Mouse (Mus musculus): ENCODE measurements around the gene Stum.
"Not testable (repeated sequence)": the region's sequence is repeated elsewhere in the genome, so short reads cannot be mapped to it uniquely, and the experiment has no call there.

Gene Stum

GRCm38 (mm10) chr1:180483399-180484291 lies at the start of gene Stum:
Gene Stum (minus strand): TSS chr1:180483504.
- DNase-seq (ENCODE audit: low spot score): peak; percentile 54

DNA sequence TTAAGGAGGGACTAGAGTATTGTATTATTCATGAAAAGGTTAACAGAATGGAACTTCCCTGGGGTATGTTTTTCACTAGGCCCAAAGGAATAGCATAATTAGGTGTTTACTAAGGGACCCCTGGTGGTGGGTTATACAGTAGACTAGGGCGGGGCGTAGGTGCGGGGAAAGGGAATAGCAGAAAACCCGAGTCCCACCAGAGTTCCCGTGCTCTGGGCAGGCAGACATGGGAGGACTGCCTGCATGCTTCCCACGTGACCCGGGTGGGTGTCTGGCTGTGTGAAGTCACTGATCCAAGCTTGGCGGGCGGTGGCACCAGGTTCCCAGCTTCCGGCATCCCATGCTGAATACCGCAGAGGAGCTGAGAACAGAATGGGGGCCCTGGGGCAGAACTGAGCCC lies 49.4 kb upstream of the Stum start:
- no peak for DNase-seq (ENCODE audit: low spot score)

GRCm38 (mm10) chr1:180530457-180531263 lies 47.4 kb upstream of the Stum start:
- no peak for DNase-seq (ENCODE audit: low spot score)

GRCm38 (mm10) chr1:180529847-180530246 lies 46.5 kb upstream of the Stum start:
- DNase-seq (ENCODE audit: low spot score): no peak

DNA sequence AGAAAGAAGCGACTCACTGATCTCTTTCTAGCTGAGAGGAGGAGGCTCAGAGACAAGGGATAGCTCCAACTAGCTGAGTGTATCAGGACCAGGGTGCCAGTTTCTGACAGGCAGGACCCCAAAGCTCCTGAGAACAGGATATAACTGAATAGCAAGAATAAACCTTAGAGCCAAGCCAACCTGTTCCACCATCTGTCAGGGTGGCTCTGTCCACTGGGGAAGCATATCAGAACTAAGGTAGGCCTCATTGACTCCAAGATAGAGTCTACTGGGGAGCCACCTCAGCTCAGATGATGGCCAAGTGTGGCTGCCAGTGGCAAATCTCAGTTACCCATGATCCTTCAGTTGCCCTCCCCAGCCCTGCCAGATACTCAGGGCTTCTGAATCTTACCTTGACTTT lies 42.0 kb upstream of the Stum start:
- DNase-seq (ENCODE audit: low spot score): no peak

DNA sequence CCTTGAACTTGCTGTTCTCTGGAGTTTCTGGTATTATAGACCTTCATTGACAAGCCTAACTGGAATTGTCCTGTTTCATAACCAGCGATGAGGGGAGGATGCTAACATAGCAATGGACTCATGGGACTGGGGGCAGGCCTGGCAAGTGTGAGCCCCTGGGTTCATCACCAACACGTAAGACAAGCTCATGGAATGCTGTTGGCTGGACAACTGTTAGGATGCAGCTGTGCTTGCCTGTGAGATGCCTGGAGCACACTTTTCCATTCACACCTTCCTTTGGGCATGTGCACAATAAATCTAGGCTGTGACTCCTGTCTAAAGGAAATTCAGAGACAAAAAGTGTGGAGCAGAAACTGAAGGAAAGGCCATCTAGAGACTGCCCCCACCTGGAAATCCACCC lies 40.0 kb upstream of the Stum start:
- no peak for DNase-seq (ENCODE audit: low spot score)

DNA sequence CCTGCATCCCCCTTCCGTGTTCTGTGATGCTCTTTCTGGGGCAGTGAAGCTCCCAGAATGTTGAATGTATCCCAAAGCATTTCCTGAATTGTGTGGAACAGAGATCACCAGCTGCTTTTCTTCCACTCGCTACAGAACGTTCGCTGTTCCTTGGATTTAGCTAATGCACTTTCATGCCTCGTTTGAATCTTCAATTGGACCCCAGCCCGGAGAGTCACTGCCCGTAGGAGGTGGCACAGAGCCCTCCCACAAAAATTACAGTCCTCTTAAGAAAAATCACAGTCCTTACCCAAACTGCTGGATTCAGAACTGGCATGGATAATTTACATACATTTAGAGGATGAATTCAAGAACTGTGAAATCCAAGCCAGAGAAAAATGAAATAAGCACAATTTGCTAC lies 36.9 kb upstream of the Stum start:
- DNase-seq (ENCODE audit: low spot score): no peak

DNA sequence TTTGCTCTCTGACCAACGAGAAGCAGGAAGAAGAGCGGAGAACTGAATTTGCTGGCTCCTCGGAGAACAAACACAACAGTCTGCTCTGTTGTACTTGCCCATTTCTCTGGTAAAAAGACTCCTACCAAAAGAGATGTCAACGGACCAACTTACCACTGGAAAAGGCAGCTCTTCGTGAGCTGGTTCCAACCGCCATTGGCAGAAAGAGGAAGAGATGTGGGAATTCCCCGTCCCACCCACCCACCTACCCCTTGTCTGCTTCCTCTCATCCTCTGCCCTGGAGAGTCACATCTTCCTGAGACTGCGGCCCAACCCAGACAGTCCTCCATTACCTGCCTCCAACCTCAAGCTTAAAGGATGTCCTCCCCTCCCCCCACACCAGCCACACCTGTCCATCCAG lies 36.2 kb upstream of the Stum start:
- no peak for DNase-seq (ENCODE audit: low spot score)

DNA sequence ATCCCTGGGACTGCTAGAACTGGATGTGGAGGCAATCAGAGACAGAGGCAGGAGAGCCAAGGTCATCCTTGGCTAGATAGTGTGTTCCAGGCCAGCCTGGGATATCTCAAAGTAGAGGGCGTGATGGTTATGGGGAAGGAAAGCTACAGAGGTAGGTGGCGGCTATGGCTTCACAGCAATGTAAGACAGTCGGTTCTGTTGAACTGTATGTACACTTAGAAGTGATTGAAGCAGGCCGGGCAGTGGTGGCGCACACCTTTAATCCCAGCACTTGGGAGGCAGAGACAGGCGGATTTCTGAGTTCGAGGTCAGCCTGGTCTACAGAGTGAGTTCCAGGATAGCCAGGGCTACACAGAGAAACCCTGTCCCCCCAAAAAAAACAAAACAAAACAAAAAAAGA lies 35.6 kb upstream of the Stum start:
- DNase-seq (ENCODE audit: low spot score): not testable (repeated sequence)

DNA sequence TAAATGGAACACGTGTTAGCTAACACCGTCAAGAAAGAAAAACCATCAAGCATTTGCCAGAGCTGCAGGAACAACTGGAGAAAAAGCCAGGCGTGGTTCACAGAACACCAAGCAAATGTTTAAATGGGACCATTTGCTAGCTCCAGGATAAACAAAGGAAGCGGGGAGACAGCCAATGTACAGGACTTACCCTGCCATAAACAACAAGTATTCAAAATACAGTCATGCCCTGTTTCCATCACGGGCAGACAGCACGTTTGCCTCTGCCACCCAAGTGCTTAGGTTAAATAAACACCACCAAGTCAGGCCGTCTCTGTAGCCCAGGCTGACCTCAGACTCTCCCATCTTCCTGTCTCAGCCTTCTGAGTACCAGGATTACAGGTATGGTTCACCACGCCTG lies 35.1 kb upstream of the Stum start:
- DNase-seq (ENCODE audit: low spot score): no peak

GRCm38 (mm10) chr1:180517390-180518054 lies 34.2 kb upstream of the Stum start:
- DNase-seq (ENCODE audit: low spot score): no peak

- DNase-seq (ENCODE audit: low spot score): no peak
Measured at GRCm38 (mm10) chr1:180514077-180514476, 30.8 kb upstream of the Stum start.

- DNase-seq (ENCODE audit: low spot score): no peak
Measured at GRCm38 (mm10) chr1:180510879-180511278, 27.6 kb upstream of the Stum start.

DNA sequence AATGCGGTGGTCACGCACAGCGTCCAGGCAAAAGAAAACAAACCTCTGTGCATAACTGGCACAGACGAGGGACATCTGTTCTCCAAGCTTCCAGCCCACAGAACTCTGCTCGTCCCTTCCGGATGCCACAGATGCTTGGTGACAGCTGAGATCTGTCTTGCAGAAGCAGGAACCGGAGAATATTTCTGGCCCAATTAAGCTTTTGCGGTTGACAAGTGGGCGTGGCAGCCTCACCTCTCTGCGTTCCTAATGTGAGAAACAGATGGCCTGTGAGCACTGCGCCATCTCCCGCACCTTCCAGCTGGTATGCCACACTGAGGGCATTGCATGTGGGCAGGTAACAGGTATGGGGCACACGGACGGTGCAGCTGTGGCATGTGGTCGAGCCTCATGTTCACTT lies 27.1 kb upstream of the Stum start:
- no peak for DNase-seq (ENCODE audit: low spot score)

DNA sequence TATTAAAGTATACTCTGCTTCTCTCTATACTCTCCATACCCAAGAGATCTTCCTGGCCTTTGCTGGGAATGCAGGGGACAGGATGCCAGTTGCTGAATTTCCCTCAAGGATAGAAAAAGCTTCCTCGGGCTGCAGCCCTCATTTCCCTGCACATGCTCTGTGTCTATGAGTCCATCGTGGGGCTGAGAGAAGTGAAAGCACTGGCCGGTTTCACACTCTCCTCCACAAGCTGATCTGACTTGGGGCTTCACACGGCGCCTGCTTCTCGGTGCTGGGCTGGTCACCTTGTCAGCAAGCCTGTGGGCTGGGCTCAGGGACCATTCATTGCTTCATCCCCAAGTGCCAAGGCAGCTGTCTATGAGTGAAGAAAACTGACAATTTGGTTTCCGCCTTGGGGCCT lies 25.4 kb upstream of the Stum start:
- DNase-seq (ENCODE audit: low spot score): no peak

DNA sequence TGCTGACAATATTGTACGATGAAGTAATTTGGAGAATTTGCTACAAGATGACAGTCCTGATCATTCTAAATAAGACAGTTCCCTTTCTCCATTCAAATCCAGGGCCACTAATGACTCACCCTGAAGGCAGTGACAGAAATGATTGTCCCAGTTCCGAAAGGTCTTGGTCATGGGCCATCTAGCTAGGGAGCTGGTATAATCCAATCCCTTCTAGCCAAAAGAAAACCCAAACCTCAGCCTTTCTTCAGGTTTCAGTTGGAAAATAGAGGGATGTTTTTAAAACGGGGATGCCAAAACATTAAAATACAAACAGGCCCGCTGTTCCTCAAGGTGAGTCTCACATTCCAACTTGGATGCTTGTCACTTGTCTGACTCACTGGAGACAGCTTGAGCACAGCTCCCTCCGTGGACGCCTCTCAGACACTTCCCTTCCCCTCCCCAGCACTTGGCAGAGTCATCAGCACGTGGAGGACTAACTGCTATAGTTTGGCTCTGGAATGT lies 24.0 kb upstream of the Stum start:
- DNase-seq (ENCODE audit: low spot score): no peak

GRCm38 (mm10) chr1:180506341-180506740 lies 23.0 kb upstream of the Stum start:
- no peak for DNase-seq (ENCODE audit: low spot score)

DNA sequence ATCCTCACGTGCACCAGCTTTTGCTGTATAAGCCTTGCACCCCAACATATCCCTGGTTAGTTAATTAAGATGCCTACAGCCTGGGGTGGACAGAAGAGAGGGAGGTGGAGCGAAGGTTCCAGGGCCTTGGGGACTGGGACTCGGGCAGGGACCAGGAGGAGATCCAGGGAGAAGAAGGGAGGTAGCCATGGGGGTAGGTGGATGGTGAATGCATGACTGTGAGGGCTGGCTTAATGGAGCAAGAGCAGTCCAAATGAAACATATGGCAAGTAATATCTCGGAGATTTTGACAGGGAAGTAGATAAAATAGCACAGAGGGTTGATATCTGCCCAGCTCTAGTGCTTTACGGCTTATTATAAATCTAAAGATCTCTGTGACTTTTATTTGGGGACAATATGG lies 21.6 kb upstream of the Stum start:
- DNase-seq (ENCODE audit: low spot score): no peak

DNA sequence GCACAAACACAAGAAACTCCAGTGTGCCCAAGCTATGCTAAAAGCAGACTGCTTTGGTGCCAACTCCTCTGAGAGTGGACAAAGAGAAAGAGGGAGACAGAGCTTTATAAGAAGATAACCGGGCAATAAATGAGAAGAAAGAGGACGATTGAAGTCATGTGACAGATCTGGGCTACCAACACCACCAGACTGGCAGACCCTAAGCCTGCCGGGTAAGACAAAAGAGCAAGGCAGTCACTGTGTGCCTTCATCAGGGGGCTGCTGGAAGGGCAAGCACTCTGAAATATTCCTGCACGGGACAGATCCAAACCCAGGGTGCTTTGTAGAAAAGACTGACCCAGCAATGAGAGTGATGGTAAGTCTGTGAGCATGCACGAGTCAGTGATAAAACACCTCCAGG lies 20.2 kb upstream of the Stum start:
- no peak for DNase-seq (ENCODE audit: low spot score)

GRCm38 (mm10) chr1:180502566-180502965 lies 19.3 kb upstream of the Stum start:
- DNase-seq (ENCODE audit: low spot score): no peak

DNA sequence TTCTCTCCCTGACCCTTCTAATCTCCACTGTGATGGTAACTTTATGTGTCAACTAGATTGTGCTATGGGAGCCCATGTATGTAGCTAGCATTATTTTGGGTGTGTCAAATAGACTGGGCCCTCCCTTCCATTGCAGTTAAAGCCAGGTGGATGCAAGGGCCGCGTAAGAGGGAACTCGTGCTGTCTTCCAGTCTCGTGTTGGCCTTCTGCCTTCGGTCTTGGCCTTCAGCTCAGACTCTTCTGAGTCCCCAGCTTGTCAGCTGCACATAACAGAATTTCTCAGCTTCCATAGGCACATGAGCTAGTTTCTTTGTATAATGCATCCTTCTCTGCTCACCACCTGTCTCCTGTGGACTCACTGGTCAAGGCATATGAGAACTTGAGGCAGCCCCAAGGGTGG lies 17.3 kb upstream of the Stum start:
- DNase-seq (ENCODE audit: low spot score): no peak

DNA sequence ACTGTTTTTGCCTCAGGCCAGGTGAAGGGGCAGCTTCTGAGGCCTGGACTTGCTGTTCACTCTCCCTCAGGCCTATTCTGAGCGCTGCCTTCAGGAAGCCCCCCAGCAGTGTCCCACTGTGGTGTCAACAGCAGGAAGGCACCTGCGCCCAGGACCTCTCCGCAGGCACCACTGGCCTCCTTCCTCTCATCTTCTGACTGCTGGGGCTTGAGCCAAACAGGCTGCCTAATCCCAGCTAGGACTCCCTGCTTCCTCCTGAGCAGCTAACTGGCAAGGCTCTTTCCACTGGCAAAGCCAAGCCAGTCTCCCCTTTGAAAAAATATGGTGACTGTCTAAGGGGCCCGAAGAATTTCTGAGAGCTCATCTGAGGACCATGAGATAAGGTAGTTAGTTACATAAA lies 16.9 kb upstream of the Stum start:
- no peak for DNase-seq (ENCODE audit: low spot score)

- DNase-seq (ENCODE audit: low spot score): no peak
Measured at GRCm38 (mm10) chr1:180499766-180500165, 16.5 kb upstream of the Stum start.
